Mouse (Mus musculus): ENCODE results near the gene Cacng1. TPM values are rescaled to one million over a fixed set of nuclear protein-coding genes. Genes with fewer than 3 reads are reported as not detected.

The Cacng1 gene
- total and polyA plus RNA-seq, 2 experiments from 2014 or later: 0.68 to 0.89 TPM

DNA sequence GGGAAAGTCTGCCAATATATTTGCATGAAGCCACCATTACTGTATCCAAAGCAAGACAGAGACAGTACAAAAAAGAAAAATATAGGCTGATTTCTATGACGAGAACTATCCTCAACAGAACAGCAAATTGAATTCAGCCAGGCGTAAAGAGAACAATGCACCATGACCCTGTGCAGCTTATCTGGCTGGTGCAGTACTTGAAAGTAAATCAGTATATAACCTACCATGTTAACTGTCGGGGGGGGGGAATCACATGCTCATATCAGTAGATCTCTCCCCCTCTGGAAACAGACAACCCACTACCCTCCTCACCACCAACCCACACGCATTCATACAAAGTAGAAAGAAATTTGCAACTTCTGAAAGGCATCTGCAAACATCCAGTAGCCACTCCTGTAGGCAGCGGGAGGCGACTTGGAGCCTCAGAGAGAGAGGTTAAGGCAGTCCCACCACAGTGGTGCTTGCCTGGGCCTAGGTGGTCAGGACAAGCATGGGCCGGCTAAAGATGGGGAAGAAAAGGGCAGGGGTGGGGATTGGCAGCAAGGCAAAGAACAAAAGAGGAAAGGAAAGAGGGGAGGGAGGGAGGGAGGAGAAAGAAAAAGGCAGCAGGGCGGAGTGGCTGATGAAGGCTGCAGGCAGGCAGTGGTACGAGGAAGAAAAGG is 33.5 kb downstream of the Cacng1 start:
- Histone ChIP-seq H3K4me3 (ENCODE audit: low read length) (no peak overlapping the region), H3K9me3 (ENCODE audit: low read length) (no peaks in the 10 kb centered on the region), H3K4me1 (ENCODE audit: insufficient read depth, low read length) (peaks cover 8% of the 10 kb centered on the region; the same call in 1 of the 2 replicates), H3K9ac (replicated peaks; ENCODE audit: low read length) (no peak overlapping the region), H3K4me2 (ENCODE audit: low read depth, low read length) (no peak overlapping the region), H3K27me3 (ENCODE audit: insufficient read depth, low read length) (no peaks in the 10 kb centered on the region), H3K36me3 (ENCODE audit: insufficient read depth, low read length) (peaks cover 8% of the 10 kb centered on the region; the same call in 1 of the 2 replicates), H3K27ac (no peak overlapping the region)
- no peak for TF ChIP-seq CTCF (IDR thresholded peaks at IDR 0.05; ENCODE audit: low read depth)
- WGBS: 41% methylated on average over 9 of the region's 9 CpGs
- ATAC-seq (0 out of 2 replicates have a peak, but pooled peaks have one; percentile 35), DNase-seq (ENCODE audit: low spot score) (no peak)

- no peak overlapping the region for H3K27ac ChIP-seq
- 23% methylated on average over 17 of the region's 17 CpGs for WGBS
- ATAC-seq (0 out of 2 replicates have a peak, but pooled peaks have one; percentile 35), DNase-seq (ENCODE audit: low spot score) (peak; percentile 48)
- peaks cover 6% of the 10 kb centered on the region; the same call in 1 of the 2 replicates for H3K36me3 ChIP-seq (ENCODE audit: insufficient read depth, low read length)
- H3K4me1 ChIP-seq (ENCODE audit: insufficient read depth, low read length): 0 out of 2 replicates have a peak, but pooled peaks cover 3% of the 10 kb centered on the region
- no peak overlapping the region for H3K9ac ChIP-seq (replicated peaks; ENCODE audit: low read length)
- H3K4me3 ChIP-seq (ENCODE audit: low read length): no peak overlapping the region
- H3K27me3 ChIP-seq (ENCODE audit: insufficient read depth, low read length): no peaks in the 10 kb centered on the region
- H3K9me3 ChIP-seq (ENCODE audit: low read length): no peaks in the 10 kb centered on the region
- no peak for TF ChIP-seq CTCF (IDR thresholded peaks at IDR 0.05; ENCODE audit: low read depth)
- H3K4me2 ChIP-seq (ENCODE audit: low read depth, low read length): peak overlapping the region; percentile 33
Observed at GRCm38 (mm10) chr11:107676207-107676940, 39.9 kb downstream of the Cacng1 start.

- no peak for ATAC-seq
- no peaks in the 10 kb centered on the region for H3K27me3 ChIP-seq (ENCODE audit: insufficient read depth, low read length)
- TF ChIP-seq CTCF (IDR thresholded peaks at IDR 0.05; ENCODE audit: low read depth): no peak
- H3K4me1 ChIP-seq (ENCODE audit: insufficient read depth, low read length): 0 out of 2 replicates have a peak, but pooled peaks cover 3% of the 10 kb centered on the region
- H3K36me3 ChIP-seq (ENCODE audit: insufficient read depth, low read length): peaks cover 17% of the 10 kb centered on the region
- H3K9me3 ChIP-seq (ENCODE audit: low read length): no peaks in the 10 kb centered on the region
- H3K9ac ChIP-seq (replicated peaks; ENCODE audit: low read length): no peak overlapping the region
- no peak overlapping the region for H3K4me3 ChIP-seq (ENCODE audit: low read length)
- H3K4me2 ChIP-seq (ENCODE audit: low read depth, low read length): no peak overlapping the region
- WGBS: 71% methylated on average over 10 of the region's 10 CpGs
- DNase-seq (ENCODE audit: low spot score): no peak
- H3K27ac ChIP-seq: no peak overlapping the region
Observed at GRCm38 (mm10) chr11:107675246-107675645, 41.1 kb downstream of the Cacng1 start.

DNA sequence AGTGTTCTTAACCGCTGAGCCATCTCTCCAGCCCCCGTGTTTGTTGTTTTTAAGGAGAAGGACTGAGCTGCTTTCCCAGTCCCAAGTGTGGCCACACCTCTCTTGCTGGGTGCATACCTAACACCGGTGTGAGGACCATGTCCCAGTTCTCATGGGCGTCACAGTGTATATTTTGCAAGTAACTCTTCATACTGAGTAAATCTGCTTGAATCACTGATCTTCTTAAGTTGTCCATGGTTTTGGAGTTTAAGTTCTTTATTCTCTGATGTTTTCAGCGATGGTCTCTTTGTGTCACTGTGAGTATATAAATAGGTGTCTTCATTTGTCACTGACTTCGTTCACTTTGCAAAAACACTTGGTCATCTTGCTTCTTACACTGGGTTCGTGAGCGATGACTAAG is 41.7 kb downstream of the Cacng1 start:
- H3K4me3 ChIP-seq (ENCODE audit: low read length): no peak overlapping the region
- ATAC-seq (no peak), DNase-seq (ENCODE audit: low spot score) (no peak)
- H3K27ac ChIP-seq: no peak overlapping the region
- WGBS: 90% methylated on average over 8 of the region's 8 CpGs
- H3K4me2 ChIP-seq (ENCODE audit: low read depth, low read length): no peak overlapping the region
- TF ChIP-seq CTCF (IDR thresholded peaks at IDR 0.05; ENCODE audit: low read depth): no peak
- no peak overlapping the region for H3K9ac ChIP-seq (replicated peaks; ENCODE audit: low read length)
- H3K36me3 ChIP-seq (ENCODE audit: insufficient read depth, low read length): peaks cover 20% of the 10 kb centered on the region
- 0 out of 2 replicates have a peak, but pooled peaks cover 3% of the 10 kb centered on the region for H3K4me1 ChIP-seq (ENCODE audit: insufficient read depth, low read length)
- no peaks in the 10 kb centered on the region for H3K9me3 ChIP-seq (ENCODE audit: low read length)
- no peaks in the 10 kb centered on the region for H3K27me3 ChIP-seq (ENCODE audit: insufficient read depth, low read length)

GRCm38 (mm10) chr11:107674006-107674405 is 42.3 kb downstream of the Cacng1 start:
- ATAC-seq: no peak
- Histone ChIP-seq H3K4me2 (ENCODE audit: low read depth, low read length) (no peak overlapping the region), H3K4me3 (ENCODE audit: low read length) (no peak overlapping the region), H3K27me3 (ENCODE audit: insufficient read depth, low read length) (no peaks in the 10 kb centered on the region), H3K9me3 (ENCODE audit: low read length) (no peaks in the 10 kb centered on the region), H3K27ac (no peak overlapping the region), H3K36me3 (ENCODE audit: insufficient read depth, low read length) (peaks cover 20% of the 10 kb centered on the region), H3K4me1 (ENCODE audit: insufficient read depth, low read length) (0 out of 2 replicates have a peak, but pooled peaks cover 3% of the 10 kb centered on the region), H3K9ac (replicated peaks; ENCODE audit: low read length) (no peak overlapping the region)
- no peak for TF ChIP-seq CTCF (IDR thresholded peaks at IDR 0.05; ENCODE audit: low read depth)
- 80% methylated on average over 5 of the region's 5 CpGs for WGBS
- DNase-seq (ENCODE audit: low spot score): no peak

DNA sequence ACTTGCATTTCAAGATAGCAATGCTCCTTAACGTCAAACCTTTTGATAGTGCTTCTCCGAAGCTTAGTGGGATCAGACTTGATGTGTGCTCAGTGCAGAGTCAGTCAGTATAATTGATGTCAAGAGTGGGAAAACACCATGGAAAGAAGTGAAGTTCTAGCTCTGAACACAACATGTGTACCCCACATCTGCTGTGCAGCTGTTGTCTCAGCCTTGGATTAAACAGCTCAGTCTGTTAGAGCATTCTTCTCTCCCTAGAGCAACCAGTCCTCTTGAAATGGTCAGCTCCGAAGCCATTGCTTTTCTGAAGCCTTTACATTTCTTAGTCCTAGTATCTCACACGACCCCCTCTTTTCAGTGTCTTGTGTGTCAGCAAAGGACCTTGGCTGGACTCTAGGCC is 47.3 kb downstream of the Cacng1 start:
- H3K4me1 ChIP-seq (ENCODE audit: insufficient read depth, low read length): no peaks in the 10 kb centered on the region
- H3K4me2 ChIP-seq (ENCODE audit: low read depth, low read length): no peak overlapping the region
- DNase-seq (ENCODE audit: low spot score): no peak
- no peaks in the 10 kb centered on the region for H3K27me3 ChIP-seq (ENCODE audit: insufficient read depth, low read length)
- H3K36me3 ChIP-seq (ENCODE audit: insufficient read depth, low read length): peaks cover 36% of the 10 kb centered on the region
- no peak overlapping the region for H3K27ac ChIP-seq
- no peak overlapping the region for H3K4me3 ChIP-seq (ENCODE audit: low read length)
- TF ChIP-seq CTCF (IDR thresholded peaks at IDR 0.05; ENCODE audit: low read depth): no peak
- no peak overlapping the region for H3K9ac ChIP-seq (replicated peaks; ENCODE audit: low read length)
- H3K9me3 ChIP-seq (ENCODE audit: low read length): no peaks in the 10 kb centered on the region
- ATAC-seq: no peak
- 82% methylated on average over 4 of the region's 4 CpGs for WGBS

Data from hindbrain, postnatal 0 days (tissue).